Mouse (Mus musculus): ENCODE measurements around the gene 2310057N15Rik.

DNA sequence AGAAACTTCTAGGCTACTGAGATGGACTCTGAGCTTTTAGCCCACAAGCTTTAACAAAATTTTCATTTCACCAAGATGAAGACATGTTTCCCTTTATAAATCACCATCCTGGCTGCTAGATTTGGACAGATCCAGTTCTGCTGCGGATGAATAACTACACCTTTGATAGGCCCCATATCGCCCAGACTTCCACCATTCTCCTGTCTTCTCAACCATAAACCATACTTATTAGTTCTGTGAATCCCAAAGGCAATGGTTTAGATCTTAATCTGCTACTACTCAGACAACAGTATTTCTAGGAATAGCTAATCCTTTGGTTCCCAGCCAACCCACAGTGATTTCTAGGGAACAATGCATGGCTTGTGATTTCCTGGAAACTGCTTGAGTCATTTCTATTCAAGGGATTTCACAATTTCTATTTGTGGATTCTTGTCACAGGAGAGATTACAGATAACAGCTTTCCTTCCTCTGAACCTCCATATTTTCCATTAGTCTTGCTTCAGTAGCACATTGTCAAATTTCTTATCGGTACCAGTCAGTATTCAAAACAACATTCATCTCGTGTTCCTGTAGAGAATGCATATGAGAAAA, 29.2 kb downstream of the 2310057N15Rik start:
- no peak for TF ChIP-seq CTCF (IDR thresholded peaks at IDR 0.05; ENCODE audit: insufficient read depth, low read length)
- no peak for TF ChIP-seq POLR2A (IDR thresholded peaks at IDR 0.05; ENCODE audit: borderline replicate concordance, extremely low read depth, low read depth, low read length)

All from lung, adult 2 months (tissue).